Mouse (Mus musculus) common myeloid progenitor, adult 5-6 weeks (primary cell): ENCODE measurements at regions not wholly inside any gene's neighbourhood (a gene's known extent, or its start where the extent isn't known, plus 50 kb on each side); places are given as distances from the start of the nearest gene placed in this dataset.

ENCODE experiments used
- ATAC-seq: replicated peaks from 2 replicates; pipeline ENCODE4 v1.8.0; 2016; ENCODE audit warnings: low read depth, mild to moderate bottlenecking, moderate TSS enrichment, inconsistent platforms; ENCODE audit not compliant: poor library complexity, severe bottlenecking

DNA sequence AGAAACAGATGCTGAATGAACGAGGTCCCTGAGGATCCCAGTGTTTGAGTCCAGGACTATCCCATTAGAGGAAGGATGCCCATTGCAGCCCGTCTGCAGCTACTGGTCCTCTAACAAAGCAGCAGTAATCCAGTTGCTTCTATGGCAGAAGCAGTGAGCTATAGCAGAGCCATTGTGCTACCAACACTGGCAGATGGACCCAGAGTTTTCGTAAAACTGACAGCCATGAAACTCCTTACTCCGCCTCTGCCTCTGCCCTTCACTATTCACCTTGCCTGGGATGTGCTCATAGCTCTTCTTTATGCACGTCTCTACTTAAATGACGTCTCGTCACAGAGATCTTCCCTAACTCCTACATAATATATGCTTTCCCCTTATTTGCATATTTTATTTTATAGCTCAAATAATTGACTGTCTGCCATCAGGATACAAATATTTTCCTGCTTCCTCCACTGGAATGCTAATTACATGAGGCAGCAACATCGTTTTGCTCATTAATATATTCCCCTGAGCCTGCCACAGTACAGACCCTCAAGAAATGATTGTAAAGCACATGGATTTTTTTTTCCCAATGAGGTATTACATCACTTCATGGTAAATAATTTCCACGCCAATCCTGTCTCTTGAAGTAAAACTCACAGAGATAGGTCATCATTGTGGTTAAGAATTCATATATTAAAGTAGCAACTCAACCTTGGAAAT lies 368.9 kb downstream of the Ipo11 start:
- ATAC-seq: no peak

DNA sequence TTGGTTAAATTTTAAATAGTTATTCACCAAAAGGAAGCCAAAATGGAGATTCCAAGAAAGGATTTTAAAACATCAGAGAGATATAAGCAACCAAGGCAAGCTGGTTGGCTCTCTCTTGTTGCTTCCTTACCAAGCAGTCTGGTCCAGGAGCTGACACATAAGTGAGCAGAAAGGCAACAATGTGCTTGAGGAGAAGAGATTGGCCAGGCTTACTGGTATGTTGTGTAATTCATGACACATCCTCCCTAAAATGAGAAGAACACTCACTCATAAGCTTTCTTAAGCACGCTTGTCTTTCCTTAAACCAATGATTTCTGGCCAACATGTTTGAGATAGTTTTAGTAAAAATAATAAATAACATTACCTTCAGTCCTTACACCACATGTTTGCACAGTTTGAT lies 374.2 kb downstream of the Ipo11 start:
- no peak for ATAC-seq

DNA sequence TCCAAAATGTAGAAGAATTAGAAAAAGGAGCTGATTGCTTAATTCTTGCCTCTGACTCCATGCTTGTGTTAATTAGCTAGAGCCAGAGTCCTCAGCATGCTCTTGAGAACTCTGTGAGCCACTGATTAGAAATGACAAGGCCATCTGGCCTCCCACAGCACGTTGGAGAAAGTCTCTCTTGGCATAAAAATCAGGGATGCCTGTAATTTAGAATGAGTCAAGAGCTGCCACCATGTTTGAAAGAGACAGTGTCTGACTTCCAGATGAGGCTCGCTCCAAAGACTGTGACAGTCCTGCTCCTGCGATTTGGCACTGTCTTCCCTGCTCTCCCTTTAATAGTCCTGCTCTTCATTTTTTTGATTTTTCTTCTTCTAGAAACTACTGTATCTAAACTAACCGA lies 374.6 kb downstream of the Ipo11 start:
- no peak for ATAC-seq

DNA sequence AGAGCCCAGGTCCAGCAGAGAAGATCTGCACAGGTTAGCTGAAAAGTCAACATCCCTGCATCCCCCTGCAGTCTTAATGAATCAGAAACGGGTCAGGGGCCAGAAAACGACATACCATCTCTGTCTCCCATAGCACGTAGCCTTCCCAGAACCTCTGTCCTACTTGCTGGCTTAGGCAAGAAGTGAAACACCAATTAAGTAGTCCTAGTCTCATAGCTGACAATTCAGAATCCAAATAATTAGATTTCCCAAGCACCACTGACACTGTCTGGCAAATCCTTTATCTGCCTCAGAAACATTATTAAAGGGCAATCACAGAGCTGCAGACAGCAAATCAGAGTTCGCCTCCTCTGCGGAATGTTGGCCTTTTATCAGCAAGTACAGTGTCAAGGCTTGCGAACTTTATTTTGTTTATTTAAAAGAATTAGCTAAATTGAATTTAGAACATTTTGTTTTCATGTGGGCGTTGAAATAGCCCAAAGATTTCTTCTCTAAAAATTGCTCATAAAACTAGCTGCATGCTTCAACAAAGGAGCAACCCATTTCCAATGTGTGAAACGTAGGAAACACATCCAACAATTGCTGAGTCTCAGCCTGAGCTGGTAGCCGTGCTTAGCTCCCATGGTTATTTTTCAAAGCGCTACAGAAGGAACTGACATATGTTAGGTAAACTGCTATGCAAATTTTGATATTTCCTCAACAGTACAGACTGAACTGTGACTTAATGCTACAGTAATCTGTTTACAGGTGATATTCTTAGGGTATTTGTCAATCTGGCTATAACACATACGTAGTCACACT lies 411.2 kb downstream of the Ipo11 start:
- ATAC-seq: no peak

- ATAC-seq: no peak
Measured at GRCm38 (mm10) chr13:106514510-106515169, 422.1 kb downstream of the Ipo11 start.

GRCm38 (mm10) chr13:106513669-106514068 lies 423.1 kb downstream of the Ipo11 start:
- no peak for ATAC-seq

DNA sequence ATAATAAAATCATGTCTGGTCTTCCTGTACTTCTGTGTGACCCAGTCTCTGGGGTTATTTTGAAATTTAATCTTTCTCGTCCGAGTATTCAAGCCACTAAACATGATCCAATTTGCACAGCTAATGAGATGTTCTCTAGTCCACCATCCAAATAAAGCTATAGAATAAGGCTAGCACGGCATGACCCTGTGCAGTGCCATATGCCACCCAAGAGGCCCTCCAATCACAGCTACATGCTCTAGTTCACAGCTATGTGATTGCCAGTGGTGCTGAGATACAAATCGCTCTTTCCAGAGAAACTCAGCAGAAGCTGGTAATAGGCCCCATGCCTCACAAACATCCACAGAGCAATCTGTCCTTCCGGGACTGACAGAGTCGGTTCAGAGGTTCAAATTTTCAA lies 426.3 kb downstream of the Ipo11 start:
- ATAC-seq: no peak

GRCm38 (mm10) chr13:106501273-106501672 lies 435.5 kb downstream of the Ipo11 start:
- no peak for ATAC-seq

DNA sequence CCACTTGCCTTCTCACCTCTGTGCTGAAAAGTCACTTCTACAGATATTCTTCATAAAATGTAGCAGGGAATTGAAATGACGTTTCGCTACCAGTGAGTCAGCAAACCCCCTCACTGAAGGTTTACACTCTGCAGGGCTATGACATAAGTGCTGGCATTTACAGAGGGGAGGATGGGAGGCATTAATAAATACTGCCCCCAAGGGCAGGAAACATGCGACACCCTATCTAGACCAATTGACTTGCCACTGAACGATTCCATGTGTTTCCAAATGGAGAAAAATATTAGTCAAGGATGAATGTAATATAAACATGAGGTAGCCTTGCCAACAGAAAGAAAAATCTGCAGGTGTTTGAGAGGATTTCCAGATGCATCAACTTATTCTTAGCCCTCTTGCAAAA lies 465.5 kb downstream of the Ipo11 start:
- ATAC-seq: no peak

GRCm38 (mm10) chr13:106454366-106454927 lies 482.3 kb downstream of the Ipo11 start:
- no peak for ATAC-seq

- no peak for ATAC-seq
Measured at GRCm38 (mm10) chr13:106432165-106432564, 504.6 kb downstream of the Ipo11 start.

DNA sequence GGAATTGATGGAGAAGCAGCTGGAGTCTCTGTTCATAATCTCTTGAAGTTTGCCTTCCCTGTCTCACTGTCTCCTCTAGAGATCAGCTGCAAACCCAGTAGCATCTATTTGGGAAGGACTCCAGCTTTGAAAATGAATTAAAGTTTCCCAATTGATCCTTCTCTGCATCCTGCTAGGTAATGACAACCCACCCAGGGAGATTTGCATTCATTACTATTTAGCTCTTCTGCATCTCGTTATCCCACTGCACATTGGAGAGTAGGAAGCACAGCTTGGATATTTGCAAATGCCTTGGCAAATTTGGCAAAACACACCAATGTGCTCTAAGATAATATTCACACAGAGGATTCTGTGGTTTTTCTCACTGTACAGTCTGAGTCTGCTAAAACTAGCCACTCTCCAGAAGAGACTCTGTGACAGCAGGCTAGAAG lies 530.1 kb downstream of the Ipo11 start:
- no peak for ATAC-seq

DNA sequence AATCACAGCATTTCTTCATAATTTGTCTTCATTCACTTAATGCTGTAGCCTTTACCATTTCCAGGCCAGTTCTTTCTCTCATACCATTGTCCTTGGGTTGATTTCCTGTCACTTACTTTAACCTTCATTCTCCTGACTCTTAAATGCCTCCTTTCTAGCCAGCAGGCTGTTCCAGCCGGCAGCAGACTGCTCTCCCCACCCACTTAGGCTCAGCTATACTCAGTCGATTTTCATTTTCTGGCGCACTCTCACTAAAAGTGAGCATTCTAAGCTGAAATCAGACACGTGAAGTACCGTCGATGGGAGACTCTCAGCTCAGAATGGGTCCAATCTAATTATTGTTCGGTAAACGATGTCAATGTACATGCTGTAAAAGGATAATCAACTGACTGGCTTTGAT lies 544.1 kb downstream of the Ipo11 start:
- ATAC-seq: no peak

DNA sequence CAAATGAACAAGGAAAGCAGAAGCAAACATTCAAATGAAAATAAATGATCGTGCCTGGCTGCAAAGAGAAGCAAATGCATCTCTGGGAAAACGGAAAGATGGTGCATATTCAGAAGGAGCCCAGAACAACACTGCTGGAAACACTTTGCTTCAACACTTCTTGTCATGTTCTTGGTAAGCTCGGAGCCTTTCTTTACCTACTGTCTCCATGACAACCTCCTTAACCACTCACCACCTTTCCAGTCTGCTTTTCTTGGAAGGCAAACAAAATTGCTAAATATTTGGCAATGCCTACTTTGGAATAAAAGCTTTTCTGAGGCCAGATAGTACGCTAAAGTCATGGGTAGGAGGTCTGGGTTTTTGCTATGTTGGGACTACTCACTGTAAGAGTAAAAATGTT lies 548.1 kb downstream of the Ipo11 start:
- no peak for ATAC-seq

GRCm38 (mm10) chr13:106367589-106367988 lies 569.2 kb downstream of the Ipo11 start:
- no peak for ATAC-seq

DNA sequence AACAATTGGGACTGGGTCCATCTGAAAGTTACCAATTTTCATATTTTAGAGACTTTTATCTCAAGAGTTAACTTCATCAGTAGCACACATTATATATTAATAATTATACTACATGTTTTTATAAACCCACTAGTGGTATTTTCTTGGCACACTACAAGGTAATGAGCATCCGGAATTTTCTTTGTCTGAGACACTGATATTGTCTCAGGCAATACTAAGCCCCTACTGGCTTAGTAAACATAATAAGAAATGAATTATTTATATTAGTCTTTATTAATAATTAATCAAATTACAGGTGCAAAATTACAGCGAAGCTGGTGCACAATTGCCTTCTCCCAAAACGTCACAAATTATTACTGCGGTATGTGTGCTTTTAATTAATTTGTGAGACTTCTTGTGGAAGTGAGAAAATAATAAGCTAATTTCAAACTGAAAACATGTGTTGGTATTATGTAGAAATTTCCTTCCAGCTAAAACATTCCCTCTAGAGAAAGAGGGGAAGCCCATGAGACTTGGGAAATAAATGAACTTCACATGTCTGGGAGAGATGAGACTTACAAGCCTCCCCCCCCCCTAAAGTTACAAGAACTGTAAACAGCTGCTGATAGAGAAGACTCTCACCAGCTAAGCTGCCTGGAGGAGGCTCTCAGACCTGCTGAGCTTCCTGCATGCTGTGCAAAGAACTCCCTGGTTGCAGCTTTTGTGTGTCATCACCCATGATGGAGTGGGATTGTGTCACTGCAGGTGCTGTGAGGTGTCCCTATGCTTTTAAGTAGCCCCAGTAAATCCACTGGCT lies 583.9 kb downstream of the Ipo11 start:
- no peak for ATAC-seq

- no peak for ATAC-seq
Measured at GRCm38 (mm10) chr13:106332025-106332424, 604.7 kb downstream of the Ipo11 start.

DNA sequence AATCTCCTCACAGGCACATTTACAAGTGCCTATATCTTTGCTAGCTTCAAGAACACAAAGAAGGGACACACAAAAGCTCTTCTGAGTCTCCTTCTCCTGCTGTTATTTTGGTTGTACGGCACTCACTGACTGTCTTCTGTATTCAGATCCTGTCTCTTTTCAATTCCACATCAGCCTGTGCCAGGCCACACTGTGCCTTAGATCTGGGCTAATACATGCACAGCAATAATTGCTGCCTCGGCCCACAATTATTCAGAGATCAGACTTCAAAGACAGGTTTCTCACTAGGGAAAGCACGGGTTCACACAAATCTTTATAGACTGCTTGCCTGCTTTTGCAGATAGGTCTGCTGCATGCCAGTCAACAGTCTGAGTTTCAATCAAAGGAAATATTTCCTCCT lies 617.8 kb downstream of the Ipo11 start:
- ATAC-seq: no peak

DNA sequence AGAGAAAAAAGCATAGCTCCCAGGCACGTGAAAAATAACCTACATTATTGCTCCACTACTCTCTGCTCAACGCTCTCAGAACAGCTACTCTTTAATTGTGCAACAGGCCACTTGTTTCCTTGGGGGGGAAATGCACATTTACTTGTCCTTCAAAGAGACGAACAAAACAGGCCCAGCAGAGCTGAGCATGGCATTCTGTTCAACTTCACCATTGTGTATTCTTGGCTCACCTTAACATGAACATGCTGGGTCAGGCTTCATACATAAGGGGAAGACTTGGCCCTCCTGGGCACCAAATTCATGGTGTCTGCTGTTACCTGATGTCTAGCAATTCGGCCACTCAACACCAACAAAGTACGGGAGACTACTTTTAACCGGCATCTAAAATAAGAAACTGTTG lies 618.3 kb downstream of the Ipo11 start:
- no peak for ATAC-seq

DNA sequence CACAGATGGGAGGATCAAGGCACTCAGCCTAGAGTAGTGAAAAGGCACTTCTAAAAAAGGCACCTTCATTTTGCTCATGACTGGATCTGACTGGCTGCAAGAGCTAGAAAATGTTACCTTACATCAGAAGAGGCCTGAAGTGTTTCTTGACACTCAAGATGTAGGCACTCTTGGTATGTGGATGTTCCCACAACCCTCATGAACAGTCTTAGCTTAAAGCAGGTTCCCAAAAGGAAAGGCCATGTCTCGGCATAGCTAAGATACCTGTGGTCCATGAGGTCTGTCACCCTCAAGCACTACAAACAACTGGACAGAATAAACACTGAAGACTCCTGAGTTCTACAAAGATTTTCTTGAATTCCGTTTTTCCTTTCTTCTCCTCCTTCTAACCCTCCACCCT lies 619.5 kb downstream of the Ipo11 start:
- no peak for ATAC-seq
